Mouse (Mus musculus): ENCODE measurements around the gene Aurkaip1.
"Not testable (repeated sequence)": the region's sequence is repeated elsewhere in the genome, so short reads cannot be mapped to it uniquely, and the experiment has no call there.

The Aurkaip1 gene

GRCm38 (mm10) chr4:155831205-155831766 lies at the start of gene Aurkaip1:
TSS of gene Aurkaip1 (plus strand) at chr4:155831272.
- DNase-seq (ENCODE audit: low read depth) = peak; percentile 95

- no peak for DNase-seq (ENCODE audit: low read depth)
Measured at GRCm38 (mm10) chr4:155783486-155784080, 47.5 kb upstream of the Aurkaip1 start.

- no peak for DNase-seq (ENCODE audit: low read depth)
Measured at GRCm38 (mm10) chr4:155784081-155784701, 46.9 kb upstream of the Aurkaip1 start.

GRCm38 (mm10) chr4:155785246-155785645 lies 45.8 kb upstream of the Aurkaip1 start:
- DNase-seq (ENCODE audit: low read depth) = no peak

- DNase-seq (ENCODE audit: low read depth) = peak; percentile 40
Measured at GRCm38 (mm10) chr4:155785819-155786218, 45.3 kb upstream of the Aurkaip1 start, which contains the start of gene Tmem88b. TSS of gene Tmem88b (minus strand) at chr4:155785874.

- DNase-seq (ENCODE audit: low read depth) = no peak
Measured at GRCm38 (mm10) chr4:155788300-155788699, 42.8 kb upstream of the Aurkaip1 start.

GRCm38 (mm10) chr4:155788833-155789232 lies 42.2 kb upstream of the Aurkaip1 start:
- not testable (repeated sequence) for DNase-seq (ENCODE audit: low read depth)

GRCm38 (mm10) chr4:155790021-155790489 lies 41.0 kb upstream of the Aurkaip1 start, which contains the start of gene Ankrd65:
TSS of gene Ankrd65 (plus strand) at chr4:155790439.
- DNase-seq (ENCODE audit: low read depth) = no peak

GRCm38 (mm10) chr4:155790650-155791161 lies 40.4 kb upstream of the Aurkaip1 start:
- DNase-seq (ENCODE audit: low read depth) = no peak

GRCm38 (mm10) chr4:155791240-155791933 lies 39.7 kb upstream of the Aurkaip1 start:
- DNase-seq (ENCODE audit: low read depth) = no peak

GRCm38 (mm10) chr4:155793730-155794129 lies 37.3 kb upstream of the Aurkaip1 start:
- DNase-seq (ENCODE audit: low read depth) = no peak

- DNase-seq (ENCODE audit: low read depth) = no peak
Measured at GRCm38 (mm10) chr4:155802075-155802474, 29.0 kb upstream of the Aurkaip1 start.

GRCm38 (mm10) chr4:155802741-155803339 lies 28.2 kb upstream of the Aurkaip1 start, which contains the start of gene Mrpl20:
TSS of gene Mrpl20 (plus strand) at chr4:155802878.
- DNase-seq (ENCODE audit: low read depth) = peak; percentile 42

GRCm38 (mm10) chr4:155803340-155804041 lies 27.6 kb upstream of the Aurkaip1 start:
- DNase-seq (ENCODE audit: low read depth) = peak; percentile 95

- DNase-seq (ENCODE audit: low read depth) = no peak
Measured at GRCm38 (mm10) chr4:155807841-155808240, 23.2 kb upstream of the Aurkaip1 start.

GRCm38 (mm10) chr4:155811929-155812664 lies 19.0 kb upstream of the Aurkaip1 start, which contains the start of gene Ccnl2:
TSS of gene Ccnl2 (plus strand) at chr4:155812489.
- peak; percentile 93 for DNase-seq (ENCODE audit: low read depth)

GRCm38 (mm10) chr4:155812665-155813181 lies 18.3 kb upstream of the Aurkaip1 start:
- no peak for DNase-seq (ENCODE audit: low read depth)

- DNase-seq (ENCODE audit: low read depth) = no peak
Measured at GRCm38 (mm10) chr4:155817533-155817932, 13.5 kb upstream of the Aurkaip1 start.

- DNase-seq (ENCODE audit: low read depth) = no peak
Measured at GRCm38 (mm10) chr4:155821025-155821424, 10.0 kb upstream of the Aurkaip1 start.

- DNase-seq (ENCODE audit: low read depth) = no peak
Measured at GRCm38 (mm10) chr4:155823443-155823842, 7.6 kb upstream of the Aurkaip1 start.

Data from c-Kit-positive CD71-positive TER-119-negative erythroid progenitor cells, embryonic 14.5 days (primary cell).